Mouse (Mus musculus): ENCODE measurements around the gene Hdac7.

- TF ChIP-seq CTCF (IDR thresholded peaks at IDR 0.05; ENCODE audit: low read depth, low read length) (no peak), POLR2AphosphoS5 (IDR thresholded peaks at IDR 0.05; ENCODE audit: insufficient replicate concordance, low read depth, low read length) (no peak), GATA1 (IDR thresholded peaks at IDR 0.05; ENCODE audit: borderline replicate concordance, low read length) (no peak), TAL1 (conservative IDR thresholded peaks at IDR 0.05; ENCODE audit: low read depth, low read length) (no peak), GATA2 (IDR thresholded peaks at IDR 0.05; ENCODE audit: borderline replicate concordance, low read depth, low read length) (no peak)
Observed at GRCm38 (mm10) chr15:97825941-97826587, 18.2 kb downstream of the Hdac7 start.
